Mouse (Mus musculus) heart, embryonic 14.5 days (tissue): ENCODE data around the gene Ssu2. TPM values are rescaled to one million over a fixed set of nuclear protein-coding genes. Genes with fewer than 3 reads are reported as not detected.

Experiments used
- ATAC-seq: fragments of 200-750 bp; cut with Nextera tagmentation; 2 replicates; pipeline ENCODE4 v1.8.0; 2017; ENCODE audit warnings: low read depth, moderate TSS enrichment; ENCODE audit not compliant: insufficient number of reproducible peaks, insufficient read depth, low FRiP score
- H3K27ac ChIP-seq, 2 experiments: fragments of 200-500 bp in 1 of 2; fragments of 300-500 bp in 1 of 2; sonication (generic) in 1 of 2; replicated peaks in 1 of 2; 2 replicates each; pipeline ENCODE4 v1.5.1; 2012 to 2014; ENCODE audit warnings: low read depth in 2 of 2, low read length in 2 of 2, control low read depth in 1 of 2, mild to moderate bottlenecking in 1 of 2, mixed read lengths in 1 of 2; ENCODE audit not compliant: control insufficient read depth in 1 of 2, insufficient read depth in 1 of 2
- H3K27me3 ChIP-seq: fragments of 300-500 bp; sonication (generic); 2 replicates; pipeline ENCODE4 v1.6.1; 2014; ENCODE audit warnings: mild to moderate bottlenecking, low read length, control low read depth; ENCODE audit not compliant: control insufficient read depth, insufficient read depth
- H3K36me3 ChIP-seq: fragments of 300-500 bp; sonication (generic); 2 replicates; pipeline ENCODE4 v1.6.1; 2014; ENCODE audit warnings: mild to moderate bottlenecking, control low read depth, low read length, mixed read lengths; ENCODE audit not compliant: control insufficient read depth, insufficient read depth
- H3K4me1 ChIP-seq, 2 experiments: fragments of 200-500 bp in 1 of 2; fragments of 300-500 bp in 1 of 2; sonication (generic) in 1 of 2; 2 replicates each; pipeline ENCODE4 v1.6.1; 2012 to 2014; ENCODE audit warnings: low read length in 2 of 2, control low read depth in 1 of 2, mixed read lengths in 1 of 2; ENCODE audit not compliant: control insufficient read depth in 2 of 2, insufficient read depth in 2 of 2
- H3K4me2 ChIP-seq: fragments of 300-500 bp; sonication (generic); 2 replicates; pipeline ENCODE4 v1.6.1; 2014; ENCODE audit warnings: mild to moderate bottlenecking, low read length
- H3K4me3 ChIP-seq, 2 experiments: fragments of 200-500 bp in 1 of 2; fragments of 300-500 bp in 1 of 2; sonication (generic) in 1 of 2; 2 replicates each; pipeline ENCODE4 v1.5.1; 2012 to 2014; ENCODE audit warnings: low read length in 2 of 2, mild to moderate bottlenecking in 2 of 2, control low read depth in 1 of 2, low read depth in 1 of 2, moderate library complexity in 1 of 2; ENCODE audit not compliant: control insufficient read depth in 1 of 2, insufficient read depth in 1 of 2
- H3K9ac ChIP-seq: fragments of 300-500 bp; sonication (generic); 2 replicates; pipeline ENCODE4 v1.6.1; 2014; ENCODE audit warnings: mild to moderate bottlenecking, low read length
- H3K9me3 ChIP-seq: fragments of 300-500 bp; sonication (generic); 2 replicates; pipeline ENCODE4 v1.6.1; 2016; ENCODE audit warnings: low read length, control low read depth; ENCODE audit not compliant: control insufficient read depth
- whole genome bisulfite sequencing: fragments of 180-500 bp; shearing (Covaris S2); extraction: QIAGEN DNeasy Blood & Tissue Kit; methylation state at CpG from one replicate; pipeline ENCODE4 v1.1.7; 2014; 5-methylcytosine and 5-hydroxymethylcytosine counted together
- polyA plus RNA-seq: library from polyadenylated mRNA; unstranded; fragments of >200 nt; fragmentation: Nextera tagmentation; extraction: Ambion mirVana; gene quantifications from 2 replicates; pipeline ENCODE4 v1.2.1, GENCODE M21; 2014

The Ssu2 gene
- polyA plus RNA-seq, 1 experiment from 2014 or later, result 2.8 TPM

DNA sequence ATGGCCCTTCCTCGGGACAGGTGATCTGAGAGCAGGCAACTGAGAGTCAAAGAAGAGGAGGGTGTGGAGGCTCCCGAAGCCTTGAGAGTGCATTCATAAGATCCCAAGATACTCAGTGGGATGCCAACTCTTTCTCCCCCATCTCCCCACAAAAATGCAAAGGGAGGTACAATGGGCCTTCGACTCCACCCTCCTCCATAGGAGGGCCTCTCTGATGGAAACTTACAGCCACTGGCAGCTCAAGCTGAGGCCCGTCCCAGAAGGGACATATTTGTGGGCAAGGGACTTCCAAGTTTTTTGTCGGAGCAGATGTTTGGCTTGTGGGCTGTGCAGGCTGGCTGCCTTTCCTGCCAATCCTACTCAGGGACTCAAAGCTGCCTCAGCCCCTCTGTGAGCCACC, 67.1 kb downstream of the Ssu2 start:
- Histone ChIP-seq H3K27ac (no peak overlapping the region), H3K36me3 (peaks cover 61% of the 10 kb centered on the region), H3K9me3 (no peaks in the 10 kb centered on the region), H3K27me3 (no peaks in the 10 kb centered on the region), H3K4me3 (no peak overlapping the region), H3K9ac (no peak overlapping the region), H3K4me2 (no peak overlapping the region), H3K4me1 (no peaks in the 10 kb centered on the region)
- 56% methylated on average over 5 of the region's 5 CpGs for WGBS
- ATAC-seq, result no peak

DNA sequence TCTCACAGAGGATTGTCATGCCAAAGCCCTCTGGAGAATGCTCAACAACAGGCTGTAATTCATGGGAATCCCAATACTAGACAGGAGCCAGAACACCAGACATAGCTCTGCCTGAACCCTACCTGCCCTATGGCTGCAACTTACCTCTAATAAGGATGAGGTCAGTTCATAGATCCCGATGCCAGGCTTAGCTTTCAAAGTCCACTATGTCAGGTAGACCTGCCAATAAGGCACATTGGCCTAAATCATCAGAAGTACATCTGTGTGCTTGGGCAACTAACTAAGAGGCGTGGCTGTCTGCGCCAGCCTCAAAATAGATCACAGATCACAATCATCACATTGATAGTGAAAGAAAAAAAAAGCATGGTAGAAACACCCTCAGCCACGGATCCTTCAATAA, 68.4 kb downstream of the Ssu2 start:
- H3K4me2 ChIP-seq, result no peak overlapping the region
- H3K36me3 ChIP-seq, result peaks cover 73% of the 10 kb centered on the region
- WGBS, result 88% methylated on average over 4 of the region's 4 CpGs

DNA sequence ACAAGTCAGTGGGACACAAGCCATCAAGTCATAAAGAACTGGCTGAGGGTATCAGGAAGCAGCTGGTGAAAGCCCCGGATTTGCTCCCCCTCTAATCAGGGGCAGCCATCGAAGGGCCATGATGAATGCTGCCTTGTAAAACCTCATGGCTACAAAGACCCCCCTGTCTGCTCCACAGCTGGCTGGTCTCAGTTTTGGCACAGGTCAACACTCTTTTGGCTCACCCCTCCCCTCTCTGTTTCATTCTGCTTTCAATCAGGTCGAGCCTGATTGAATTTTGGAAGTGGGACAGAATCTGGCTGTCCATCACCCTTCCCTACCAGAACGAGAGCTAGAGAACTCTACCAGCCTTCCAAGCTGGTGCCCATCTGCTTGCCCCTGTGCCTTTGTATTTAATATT, 76.4 kb downstream of the Ssu2 start:
- no peak for ATAC-seq
- Histone ChIP-seq H3K4me2 (no peak overlapping the region), H3K4me1 (peaks cover 0 to 4% of the 10 kb centered on the region in 2 experiments; a peak in 1 of 4 replicates), H3K27ac (no peak overlapping the region), H3K27me3 (no peaks in the 10 kb centered on the region), H3K36me3 (peaks cover 80% of the 10 kb centered on the region), H3K4me3 (no peak overlapping the region), H3K9me3 (no peaks in the 10 kb centered on the region), H3K9ac (no peak overlapping the region)
- WGBS, result 58% methylated on average over 4 of the region's 4 CpGs

More for the DNA sequence above, 68.4 kb downstream of the Ssu2 start:
- no peak overlapping the region for H3K27ac ChIP-seq
- no peaks in the 10 kb centered on the region for H3K9me3 ChIP-seq
- no peaks in the 10 kb centered on the region for H3K27me3 ChIP-seq
- no peak overlapping the region for H3K9ac ChIP-seq
- no peak overlapping the region for H3K4me3 ChIP-seq
- no peak for ATAC-seq
- H3K4me1 ChIP-seq, result no peaks in the 10 kb centered on the region

DNA sequence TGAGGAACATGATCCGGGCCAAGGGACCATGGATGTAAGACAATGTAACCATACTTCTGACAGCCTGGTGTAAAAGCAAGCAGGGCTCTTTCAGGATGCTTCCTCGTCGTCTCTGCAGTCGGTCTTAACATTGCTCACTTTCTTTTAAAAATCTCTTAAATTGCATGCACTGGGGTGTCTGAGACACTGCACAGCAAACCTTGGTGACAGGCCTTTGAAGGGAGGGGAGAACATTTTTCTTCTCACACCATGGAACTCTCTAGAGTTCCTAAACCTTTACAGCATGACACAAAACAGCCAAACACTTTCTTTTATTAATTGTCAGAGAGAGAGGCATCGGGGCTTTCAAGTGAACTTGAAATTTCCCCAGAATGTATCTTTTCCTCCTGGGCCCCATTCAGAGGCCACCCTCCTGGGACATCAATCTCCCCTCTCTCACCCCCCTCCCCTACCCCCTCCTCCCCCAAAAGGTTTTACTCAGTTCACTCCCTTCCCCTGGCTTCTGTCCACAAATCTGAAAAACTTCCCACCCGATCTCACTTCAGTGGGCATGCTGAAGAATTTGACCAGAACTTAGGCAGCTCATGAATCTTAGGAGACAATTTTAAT, 78.4 kb downstream of the Ssu2 start:
- no peak for ATAC-seq
- Histone ChIP-seq H3K4me1 (peaks cover 6 to 12% of the 10 kb centered on the region in 2 experiments), H3K4me2 (no peak overlapping the region), H3K27me3 (no peaks in the 10 kb centered on the region), H3K4me3 (no peak overlapping the region), H3K27ac (peak overlapping the region in 1 of 2 experiments; percentile 9; a peak in 1 of 4 replicates), H3K9ac (no peak overlapping the region), H3K36me3 (peaks cover 67% of the 10 kb centered on the region), H3K9me3 (no peaks in the 10 kb centered on the region)
- 58% methylated on average over 6 of the region's 6 CpGs for WGBS

Other genes starting within 250 kb of the Ssu2 start
- gene Lmcd1, start 114.3 kb downstream of the Ssu2 start, polyA plus RNA-seq, result 56.7 and 59.6 TPM in 2 replicates
- gene Cav3, start 71.5 kb upstream of the Ssu2 start, polyA plus RNA-seq, result 108 and 116 TPM in 2 replicates
- gene Oxtr, start 101.9 kb upstream of the Ssu2 start, polyA plus RNA-seq, result 0.35 and 0.47 TPM in 2 replicates